Mouse (Mus musculus) R1 (cell line): ENCODE results near the gene Padi2.

Experiments used
- DNase-seq: peaks from one replicate; pipeline ENCODE4 v3.0.0-alpha.2; 2018; ENCODE audit warnings: low read depth, low spot score

The Padi2 gene

DNA sequence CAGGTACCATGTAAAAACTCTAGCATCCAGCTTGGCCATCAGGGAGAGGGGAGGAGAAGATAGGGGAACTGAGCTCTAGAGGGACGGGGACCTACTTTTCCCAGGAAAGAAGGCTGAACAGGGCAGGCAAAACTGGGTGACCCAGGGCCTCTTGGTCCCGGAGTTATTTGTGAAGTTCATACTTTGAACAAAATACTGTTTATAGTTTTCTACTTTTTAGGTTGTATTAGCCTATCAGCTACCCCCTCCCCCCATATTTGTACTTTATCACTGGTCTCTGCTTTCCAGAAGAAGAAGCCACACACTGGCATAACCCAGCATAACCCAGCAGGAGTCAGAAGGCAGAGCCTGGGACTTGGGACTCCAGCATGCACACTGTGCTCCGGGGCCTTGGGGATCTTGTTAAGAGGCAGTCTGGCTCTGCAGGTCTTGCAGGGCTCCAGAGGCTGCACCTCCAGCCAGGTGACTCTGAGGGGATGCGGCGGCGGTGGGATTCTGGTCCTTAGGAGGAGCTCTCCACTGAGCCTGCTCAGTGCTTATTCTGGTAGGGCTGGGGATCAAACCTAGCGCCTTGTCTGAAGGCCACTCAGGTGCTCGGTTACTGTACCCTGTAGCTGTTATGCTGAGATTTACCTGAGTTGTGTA is 25.0 kb upstream of the Padi2 start:
- DNase-seq: no peak

DNA sequence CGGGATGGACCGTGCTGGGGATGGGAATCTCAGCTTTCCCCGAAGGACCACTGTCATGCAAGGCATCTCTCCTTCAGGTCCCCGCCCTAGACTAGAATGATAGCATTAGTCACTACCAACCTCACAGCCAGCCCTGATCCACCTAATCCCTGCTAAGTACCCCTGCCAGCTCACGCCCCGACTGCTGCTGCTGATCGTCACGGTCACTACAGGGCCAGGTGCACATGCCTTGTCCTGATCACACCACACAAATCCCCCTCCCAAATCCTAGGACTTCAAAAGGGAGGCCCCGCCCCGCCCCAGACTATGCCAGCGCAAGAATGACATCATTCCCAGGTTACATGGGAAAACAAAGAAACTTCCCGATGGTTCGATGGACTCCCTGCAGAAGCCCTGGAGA is 24.4 kb upstream of the Padi2 start:
- no peak for DNase-seq

DNA sequence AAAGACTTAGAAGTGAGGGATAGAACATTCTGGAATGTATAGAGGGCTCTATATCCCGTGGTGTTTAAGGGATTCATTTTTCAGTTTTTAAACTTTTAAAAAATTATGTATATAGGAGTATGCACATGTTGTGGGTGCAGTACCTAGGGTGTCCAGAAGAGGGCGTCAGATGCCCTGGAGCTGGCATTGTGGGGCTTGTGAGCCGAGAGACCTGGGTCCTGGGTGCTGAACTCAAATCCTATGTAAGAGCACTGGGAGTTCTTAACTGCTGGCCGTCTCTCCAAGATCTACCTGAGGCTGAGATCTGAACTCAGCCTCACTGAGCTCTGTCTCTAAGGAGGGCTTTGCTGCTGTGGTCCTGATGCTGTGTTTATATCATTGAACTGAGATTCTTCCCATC is 23.8 kb upstream of the Padi2 start:
- peak; percentile 44 for DNase-seq

DNA sequence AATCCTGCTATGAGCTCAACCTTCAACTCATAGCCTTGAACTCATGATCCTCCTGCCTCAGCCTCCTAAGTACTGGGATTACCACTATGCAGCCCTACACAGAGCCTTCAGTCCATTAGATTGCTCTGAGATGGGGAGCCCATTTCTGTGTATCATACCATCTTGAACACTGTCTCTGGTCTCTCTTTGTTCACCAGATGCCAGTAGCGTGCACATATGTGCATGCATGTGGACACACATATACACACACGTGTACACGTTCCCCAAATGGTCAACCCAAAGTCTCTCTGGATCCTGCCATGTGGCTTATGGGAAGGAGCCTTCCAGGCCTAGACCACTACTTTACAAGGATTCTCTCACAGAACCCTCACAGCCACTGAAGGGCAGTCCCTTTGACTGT is 23.2 kb upstream of the Padi2 start:
- no peak for DNase-seq

DNA sequence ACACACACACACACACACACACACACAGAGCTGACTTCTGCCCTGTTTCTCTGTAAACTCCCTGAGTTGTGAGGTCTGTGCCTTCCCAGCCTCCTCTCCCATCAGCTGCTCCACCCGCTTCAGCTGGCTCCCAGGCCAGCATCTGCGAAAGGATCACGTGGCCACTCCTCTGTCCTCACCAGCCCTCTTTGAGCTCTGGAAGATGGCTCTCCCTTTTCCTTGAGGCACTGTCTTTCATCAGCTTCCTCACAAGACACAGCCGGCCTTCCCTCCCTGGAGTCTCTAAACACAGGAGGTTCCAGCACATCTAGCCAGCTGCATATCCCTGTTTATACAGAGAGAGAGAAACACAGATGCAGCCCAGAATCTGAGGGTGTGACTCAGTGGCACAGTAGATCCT is 22.3 kb upstream of the Padi2 start:
- no peak for DNase-seq

DNA sequence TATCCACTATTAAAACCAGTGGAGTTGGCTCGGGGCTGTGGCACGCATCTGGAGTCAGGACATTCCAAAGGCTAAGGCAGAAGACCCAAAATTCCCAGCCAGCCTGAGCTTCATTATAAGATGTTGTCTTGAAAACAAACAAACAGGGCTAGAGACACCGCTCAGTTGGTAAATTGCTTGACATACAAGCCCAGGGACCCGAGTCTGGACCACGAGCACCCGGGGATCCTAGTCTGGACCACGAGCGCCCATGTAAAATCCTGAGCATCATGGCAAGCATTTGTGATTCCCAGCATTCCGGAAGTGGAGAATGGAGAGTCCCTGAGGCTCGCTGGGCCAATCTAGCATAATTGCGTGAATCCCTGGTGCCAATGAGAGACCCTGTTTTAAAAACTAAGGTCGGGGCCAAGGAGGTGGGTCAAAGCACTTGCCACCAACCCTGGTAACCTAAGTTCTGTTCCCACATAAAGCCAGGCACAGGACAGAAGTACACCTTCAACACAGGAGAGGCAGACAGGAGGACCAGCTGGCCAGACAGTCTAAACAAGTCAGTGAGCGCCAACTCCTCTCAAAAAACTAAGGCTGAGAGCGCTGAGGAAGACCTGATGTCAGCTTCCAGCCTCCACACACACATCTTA is 14.5 kb upstream of the Padi2 start:
- DNase-seq: no peak

DNA sequence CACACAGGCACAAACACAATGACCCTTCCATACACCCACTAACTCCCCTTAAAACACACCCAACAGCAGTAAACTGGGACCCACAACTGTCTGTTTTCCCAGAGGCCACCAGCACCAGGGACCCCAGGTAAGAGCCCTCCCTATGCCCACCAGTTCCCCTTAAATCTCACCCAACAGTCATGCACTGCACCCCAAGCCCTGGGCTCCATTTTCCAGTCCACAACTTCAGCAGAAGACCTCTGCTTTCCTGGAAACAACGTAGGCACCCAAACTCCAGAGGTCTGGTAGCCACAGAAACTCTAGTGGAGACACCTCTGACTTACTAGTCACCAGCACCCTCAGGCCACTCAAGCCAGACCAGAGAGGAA is 14.0 kb upstream of the Padi2 start:
- DNase-seq: no peak

DNA sequence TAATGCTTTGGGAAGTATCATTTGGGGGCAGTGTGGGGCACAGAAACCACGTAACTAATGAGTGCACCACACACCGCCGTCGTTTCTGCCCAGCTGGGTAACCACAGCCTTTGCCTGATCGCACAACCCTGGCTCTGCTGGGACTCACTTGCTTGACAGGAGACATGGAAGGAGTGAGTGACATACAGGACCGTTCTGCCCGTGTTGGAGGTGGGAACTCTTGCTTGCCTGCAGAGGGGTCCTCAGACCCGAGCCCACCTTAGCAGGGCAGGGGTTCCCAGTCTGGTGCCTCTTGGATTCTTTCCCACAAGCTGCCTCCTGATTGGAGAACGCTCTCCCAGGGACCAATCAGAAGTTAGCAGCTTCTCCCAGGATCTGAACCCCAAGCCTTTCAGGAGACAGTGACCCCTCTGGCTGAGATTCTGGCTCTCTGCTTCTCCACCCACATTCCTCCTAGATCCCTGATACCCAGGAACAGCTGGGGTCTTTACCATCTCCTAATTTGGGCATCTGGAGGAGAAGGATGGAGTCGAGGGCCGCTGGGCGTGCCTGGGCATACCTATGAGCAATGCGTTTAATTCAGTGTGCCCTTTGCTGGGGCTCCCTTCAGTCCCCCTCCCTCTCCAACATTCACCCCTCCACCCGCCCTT is 1.2 kb upstream of the Padi2 start:
- no peak for DNase-seq

DNA sequence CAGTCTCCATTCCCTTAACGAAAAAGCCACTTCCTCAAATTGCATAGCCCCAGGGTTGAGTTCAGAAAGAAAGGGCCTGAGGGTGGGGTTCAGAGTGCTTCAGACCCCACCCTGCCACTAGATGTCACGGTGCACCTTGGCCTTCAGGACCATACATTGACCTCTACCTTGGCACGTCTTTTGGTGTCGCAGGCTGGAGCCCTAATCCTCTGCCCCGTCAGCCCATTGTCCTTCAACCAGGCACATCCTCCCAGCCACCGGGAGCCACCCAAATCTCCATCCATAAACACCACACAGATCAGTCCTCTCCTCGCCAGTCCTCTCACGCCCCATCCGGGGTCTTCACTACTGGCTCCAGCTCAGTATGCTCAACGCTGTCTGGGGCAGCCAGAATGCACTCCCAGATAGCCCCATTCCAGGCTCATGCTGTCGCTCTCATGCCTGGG is 695 bp upstream of the Padi2 start:
- DNase-seq: peak; percentile 26

DNA sequence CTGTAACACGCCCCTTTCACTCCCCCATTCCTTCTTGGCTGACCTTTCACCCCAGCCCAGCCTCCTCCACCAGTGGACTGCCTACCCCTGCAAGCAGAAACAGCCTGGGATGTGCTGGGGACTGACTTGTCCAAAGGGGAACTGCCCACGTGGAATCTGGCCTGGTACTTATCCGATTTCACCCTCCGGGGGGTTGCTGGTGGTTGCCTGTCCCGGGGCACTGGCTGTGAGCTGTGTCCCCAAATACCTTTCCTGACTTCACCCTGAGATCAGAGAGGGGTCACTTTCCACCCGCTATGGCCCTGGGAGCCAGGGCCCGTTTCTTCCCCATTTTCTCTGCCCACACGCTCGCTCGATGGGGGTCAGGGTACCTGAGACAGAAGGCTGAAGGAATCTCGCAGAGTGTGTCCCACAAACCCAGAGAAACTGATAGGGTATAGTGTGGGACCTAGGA is 710 bp downstream of the Padi2 start:
- no peak for DNase-seq

DNA sequence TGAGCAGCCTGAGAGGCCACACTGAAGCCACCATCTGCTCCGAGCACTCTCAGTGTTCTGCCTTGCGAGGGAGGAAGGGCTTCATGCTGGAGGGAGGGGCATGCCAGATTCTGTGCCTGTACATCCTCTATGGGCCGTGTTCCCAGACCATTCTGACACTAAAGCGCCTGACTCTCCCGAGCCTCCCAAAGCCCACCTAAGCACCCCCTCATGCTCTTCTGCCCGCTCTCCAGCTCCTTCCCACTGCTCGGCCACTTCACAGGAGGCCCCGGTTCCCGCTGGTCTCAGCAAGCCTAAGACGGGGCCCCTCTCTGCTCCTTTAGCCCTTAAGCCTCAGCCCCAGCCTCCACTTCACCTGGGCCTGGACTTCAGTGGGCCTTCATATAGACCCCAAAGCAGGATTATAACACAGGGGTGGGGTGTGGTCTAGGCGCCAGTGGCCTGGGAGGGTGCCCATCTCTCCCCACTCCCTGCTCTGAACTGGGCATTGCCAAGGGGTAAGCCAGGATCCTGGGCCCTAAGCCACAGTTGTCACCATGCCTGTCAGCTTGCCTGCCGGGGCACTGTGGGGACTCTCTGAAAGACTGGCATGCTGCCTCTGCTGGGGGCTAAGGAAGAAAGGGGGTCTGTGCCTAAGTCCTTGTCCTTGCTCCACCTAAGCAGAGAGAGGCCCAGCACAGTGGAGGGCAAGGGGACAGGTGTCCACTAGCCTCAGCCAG is 1.3 kb downstream of the Padi2 start:
- no peak for DNase-seq

DNA sequence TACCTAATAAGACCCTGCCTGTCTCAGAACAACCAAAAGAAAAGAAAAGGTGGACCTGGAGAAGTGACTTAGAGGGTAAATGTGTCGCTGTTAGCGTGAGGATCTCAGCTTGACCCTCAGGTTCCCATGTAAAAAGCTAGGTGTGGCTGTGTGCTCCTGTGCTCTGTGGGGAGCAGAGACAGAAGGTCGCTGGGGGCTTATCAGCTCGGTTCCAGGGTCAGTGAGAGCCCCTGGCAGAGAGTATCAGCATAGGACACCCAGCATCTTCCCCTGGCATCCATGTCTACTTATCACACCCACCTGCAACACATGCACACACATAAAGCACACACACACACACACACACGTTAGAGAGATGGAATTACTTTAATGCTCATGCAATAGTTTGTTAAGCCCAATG is 2.5 kb downstream of the Padi2 start:
- DNase-seq: no peak

DNA sequence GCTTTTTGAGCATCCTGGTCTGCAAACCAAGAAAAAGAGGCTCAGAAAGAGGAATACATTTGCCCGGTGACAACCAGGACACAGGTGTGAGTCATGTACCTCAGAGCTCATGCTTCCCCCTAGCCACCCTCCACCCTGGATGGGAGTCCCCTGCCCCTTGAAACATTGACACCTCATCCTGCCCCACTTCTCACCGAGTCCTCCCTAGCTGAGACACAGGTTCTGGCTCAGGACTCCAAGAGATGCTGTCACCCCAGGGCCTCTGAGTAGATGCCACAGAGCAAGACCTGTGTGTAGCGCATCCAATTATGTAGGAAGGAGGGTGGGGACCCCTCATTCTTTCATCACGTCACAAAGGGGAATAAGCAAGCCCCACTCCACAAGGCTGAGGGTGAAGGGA is 3.4 kb downstream of the Padi2 start:
- DNase-seq: no peak

DNA sequence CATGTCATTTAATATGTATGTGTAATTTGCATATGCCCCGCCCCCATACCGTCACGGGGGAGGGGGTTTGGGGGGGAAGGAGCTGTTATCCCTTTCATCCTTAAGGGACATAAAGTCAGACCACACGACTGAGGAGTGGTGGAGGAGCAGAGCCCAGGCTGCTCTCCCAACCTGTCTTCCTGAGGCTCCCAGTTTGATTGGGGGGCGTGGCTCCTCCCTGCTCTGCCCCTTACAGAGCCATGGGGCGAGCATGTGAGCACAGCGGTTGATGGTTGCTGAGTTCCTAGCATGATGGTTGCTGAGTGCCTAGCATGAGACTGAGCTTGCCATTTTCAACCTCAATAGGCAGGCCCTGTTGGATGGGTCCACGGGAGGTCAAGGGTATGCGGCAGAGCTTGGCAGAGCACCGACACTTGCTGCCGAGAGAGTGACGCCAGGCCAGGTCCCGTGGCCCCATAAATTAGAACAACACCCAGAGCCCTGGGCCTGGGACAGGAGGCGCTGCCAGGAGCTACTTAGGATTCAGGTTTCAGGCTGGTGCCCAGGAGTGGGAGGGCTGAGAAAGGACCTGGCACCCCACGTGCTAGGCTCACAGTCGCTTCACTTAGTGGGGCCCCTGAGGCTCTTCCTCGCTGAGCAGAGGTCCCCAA is 4.6 kb downstream of the Padi2 start:
- DNase-seq: peak; percentile 45

DNA sequence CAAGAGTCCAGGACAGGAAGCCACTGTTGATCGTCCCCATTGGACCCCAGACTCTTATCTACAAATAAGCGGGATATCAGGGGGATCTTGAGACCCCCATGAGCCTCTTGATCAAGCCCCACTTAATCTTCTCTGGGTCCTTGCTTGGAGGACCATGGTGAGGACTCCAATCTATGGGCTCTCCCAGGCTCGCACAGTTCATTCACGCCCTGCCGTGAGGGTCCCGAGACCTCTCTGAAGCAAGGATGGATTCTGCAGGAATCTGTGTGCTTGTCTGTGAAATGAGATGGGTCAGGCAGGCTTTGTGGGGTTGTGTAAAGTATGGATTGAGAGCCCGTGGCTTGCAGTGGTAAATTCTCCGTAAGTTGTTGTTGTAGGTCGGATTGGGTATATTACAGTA is 5.3 kb downstream of the Padi2 start:
- DNase-seq: no peak

DNA sequence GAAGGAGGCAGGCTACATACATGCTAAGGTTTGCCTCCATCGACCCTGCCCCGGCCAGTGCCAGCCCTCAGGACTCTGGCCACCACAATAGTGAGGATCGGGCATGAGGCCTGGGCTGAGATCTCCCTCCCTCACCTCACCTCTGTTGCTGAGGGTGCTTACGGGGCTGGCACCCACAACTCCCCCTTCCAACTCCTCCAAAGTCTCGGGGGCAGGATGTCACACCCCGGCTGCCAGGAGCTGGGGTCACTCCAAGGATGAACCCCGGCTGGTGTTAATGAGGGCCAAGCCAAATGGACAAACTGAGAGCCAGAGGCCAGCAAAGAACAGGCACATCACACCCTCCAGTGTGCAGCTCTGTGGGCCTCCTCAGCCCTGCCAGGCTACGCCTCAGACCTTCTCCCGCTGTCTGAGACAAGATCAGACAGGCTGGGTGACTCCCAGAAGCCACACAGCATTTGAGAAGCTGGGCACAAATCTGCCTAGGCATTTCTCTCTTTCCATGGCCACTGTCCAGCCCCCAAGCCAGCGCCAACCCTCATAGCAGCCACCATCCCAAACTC is 6.2 kb downstream of the Padi2 start:
- DNase-seq: no peak

DNA sequence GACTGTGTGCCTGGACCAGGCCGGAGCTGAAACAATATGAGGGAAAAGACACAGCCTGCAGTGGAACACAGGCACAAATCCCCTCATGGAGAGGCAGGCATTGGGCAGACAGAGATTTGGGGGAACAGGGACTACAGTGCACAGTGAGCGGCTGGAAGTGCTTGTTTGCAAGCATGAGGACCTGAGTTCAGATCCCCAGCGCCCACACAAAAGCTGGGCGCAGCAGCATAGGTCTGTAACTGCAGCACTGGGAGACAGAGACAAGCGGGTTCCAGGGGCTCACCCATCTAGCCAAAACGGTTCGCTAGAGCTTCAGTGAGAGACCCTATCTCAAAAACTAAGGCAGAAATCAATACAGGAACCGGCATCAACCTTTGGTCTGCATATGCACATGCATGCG is 7.4 kb downstream of the Padi2 start:
- DNase-seq: no peak

DNA sequence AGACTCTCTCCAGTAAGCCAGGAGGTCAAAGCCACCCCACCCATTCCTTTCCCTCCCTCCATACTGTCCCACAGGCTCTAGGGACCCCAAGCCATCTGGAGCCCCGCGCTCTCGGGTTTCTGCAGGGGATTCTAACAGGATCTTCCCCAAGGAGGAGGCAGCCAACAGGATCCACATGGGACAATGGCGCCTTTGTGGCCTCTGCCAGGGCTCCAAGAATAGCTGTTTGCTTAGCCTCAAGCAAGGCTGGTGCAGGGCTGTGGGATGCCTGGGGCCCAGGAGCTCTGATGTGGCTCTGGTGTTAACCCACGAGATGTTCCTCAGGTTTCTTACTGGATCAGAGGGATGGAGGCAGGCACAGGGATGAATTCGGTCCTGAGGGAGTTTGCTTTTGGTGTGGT is 8.6 kb downstream of the Padi2 start:
- no peak for DNase-seq

DNA sequence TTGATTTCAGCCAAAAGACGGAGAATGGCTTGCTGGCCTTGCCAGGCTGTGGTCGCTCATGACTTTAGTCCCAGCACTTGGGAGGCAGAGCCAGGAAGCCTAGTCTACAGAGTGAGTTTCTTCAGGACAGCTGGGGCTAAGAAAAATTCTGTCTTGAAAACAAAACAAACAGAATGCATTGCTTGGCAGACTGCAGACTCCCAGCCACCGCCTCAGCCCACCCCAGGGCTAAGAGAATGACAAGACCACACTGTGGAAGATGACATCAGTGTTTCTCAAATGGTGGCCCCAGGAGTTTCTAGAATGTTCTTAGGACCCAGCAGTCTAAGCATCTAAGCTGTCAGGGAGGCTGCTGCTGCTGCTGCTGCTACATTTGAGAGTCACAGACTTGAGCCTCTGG is 9.1 kb downstream of the Padi2 start:
- DNase-seq: no peak

DNA sequence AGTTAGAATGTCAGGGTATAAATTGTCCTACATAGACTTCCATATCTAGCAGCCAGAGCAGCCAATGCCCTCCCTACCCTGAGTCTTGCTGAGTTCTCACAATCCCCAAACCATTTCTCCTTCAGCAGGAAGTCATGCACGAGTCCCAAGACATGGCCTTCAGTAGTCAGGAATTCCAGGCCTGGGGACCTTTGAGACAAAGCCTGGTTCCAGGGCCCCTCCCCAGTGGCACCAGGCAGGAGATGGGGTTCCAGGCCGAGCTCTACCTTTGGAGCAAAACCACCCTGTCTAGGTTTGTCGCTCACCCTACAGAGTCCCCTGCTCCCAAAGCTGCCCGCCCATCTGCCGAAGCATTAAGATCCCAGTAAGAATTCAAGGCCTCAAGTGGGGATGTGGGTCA is 10.2 kb downstream of the Padi2 start:
- no peak for DNase-seq

DNA sequence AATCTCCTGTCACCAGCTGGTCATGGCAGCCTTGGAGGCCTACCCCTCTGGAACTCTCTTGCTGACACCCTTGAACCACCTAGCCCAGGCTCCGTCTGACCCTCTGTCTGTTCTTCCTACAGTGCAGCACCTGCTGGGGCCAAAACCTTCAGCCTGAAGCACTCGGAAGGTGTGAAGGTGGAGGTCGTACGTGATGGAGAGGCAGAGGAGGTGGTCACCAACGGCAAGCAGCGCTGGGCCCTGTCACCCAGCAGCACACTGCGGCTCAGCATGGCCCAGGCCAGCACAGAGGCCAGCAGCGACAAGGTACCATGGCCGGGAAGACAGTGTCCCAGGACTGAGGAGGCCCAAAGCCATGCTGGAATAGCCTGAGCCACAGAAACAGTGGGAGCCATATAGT is 11.3 kb downstream of the Padi2 start:
- no peak for DNase-seq
